Mouse (Mus musculus) liver, postnatal 0 days (tissue): ENCODE results near the gene Ect2.

Experiments
- CTCF ChIP-seq: sonication (generic); IDR thresholded peaks from 2 replicates; pipeline ENCODE4 v1.5.1; 2016; ENCODE audit warnings: antibody characterized with exemption, low read depth
- EP300 ChIP-seq: IDR thresholded peaks from 2 replicates; pipeline ENCODE4 v1.6.1; 2016; ENCODE audit warnings: antibody characterized with exemption, low read depth, mild to moderate bottlenecking

GRCm38 (mm10) chr3:27054766-27055165 is 98.9 kb downstream of the Ect2 start:
- TF ChIP-seq CTCF (no peak), EP300 (no peak)
